Mouse (Mus musculus) megakaryocyte, embryonic 14.5 days (primary cell): ENCODE data around the gene Ntrk2.

Source experiments
- FLI1 ChIP-seq: IDR thresholded peaks from 2 replicates; pipeline ENCODE4 v1.6.1; 2012; ENCODE audit warnings: low read length, inconsistent platforms, mixed read lengths
- GATA1 ChIP-seq: IDR thresholded peaks from 3 replicates; pipeline ENCODE4 v1.6.1; 2012; ENCODE audit warnings: mixed read lengths, low read length, inconsistent platforms, borderline replicate concordance

- no peak for TF ChIP-seq GATA1
- no peak for TF ChIP-seq FLI1
Observed at GRCm38 (mm10) chr13:58848578-58848977, 42.2 kb downstream of the Ntrk2 start.
